Mouse (Mus musculus) limb, embryonic 14.5 days (tissue): Measurements from ENCODE around the gene Elmo1. TPM values are rescaled to one million over a fixed set of nuclear protein-coding genes. Genes with fewer than 3 reads are reported as not detected.

Experiments
- ATAC-seq: fragments of 200-750 bp; cut with Nextera tagmentation; 2 replicates; pipeline ENCODE4 v1.8.0; 2017; ENCODE audit warnings: low read depth, moderate number of reproducible peaks, moderate TSS enrichment; ENCODE audit not compliant: low FRiP score
- DNase-seq: peaks from one replicate; pipeline ENCODE4 v3.0.0-alpha.2; 2015; ENCODE audit warnings: low spot score
- H3K27ac ChIP-seq: fragments of 300-500 bp; sonication (generic); replicated peaks from 2 replicates; pipeline ENCODE4 v1.5.1; 2014; ENCODE audit warnings: low read depth, mild to moderate bottlenecking, low read length, moderate library complexity, mixed read lengths
- H3K27me3 ChIP-seq: fragments of 300-500 bp; sonication (generic); 2 replicates; pipeline ENCODE4 v1.6.1; 2014; ENCODE audit warnings: low read length, mixed read lengths; ENCODE audit not compliant: control insufficient read depth, insufficient read depth
- H3K36me3 ChIP-seq: fragments of 300-500 bp; sonication (generic); 2 replicates; pipeline ENCODE4 v1.6.1; 2014; ENCODE audit warnings: mild to moderate bottlenecking, low read length, moderate library complexity, mixed read lengths; ENCODE audit not compliant: control insufficient read depth, insufficient read depth
- H3K4me1 ChIP-seq: fragments of 300-500 bp; sonication (generic); 2 replicates; pipeline ENCODE4 v1.6.1; 2014; ENCODE audit warnings: antibody characterized with exemption, low read length, mixed read lengths; ENCODE audit not compliant: control insufficient read depth, insufficient read depth
- H3K4me2 ChIP-seq: fragments of 300-500 bp; sonication (generic); replicated peaks from 2 replicates; pipeline ENCODE4 v1.6.1; 2014; ENCODE audit warnings: low read depth, mild to moderate bottlenecking, low read length, moderate library complexity; ENCODE audit not compliant: severe bottlenecking
- H3K4me3 ChIP-seq: fragments of 300-500 bp; sonication (generic); replicated peaks from 2 replicates; pipeline ENCODE4 v1.5.1; 2014; ENCODE audit warnings: low read length
- H3K9ac ChIP-seq: fragments of 300-500 bp; sonication (generic); 2 replicates; pipeline ENCODE4 v1.6.1; 2014; ENCODE audit warnings: mild to moderate bottlenecking, low read depth, low read length, moderate library complexity; ENCODE audit not compliant: severe bottlenecking
- H3K9me3 ChIP-seq: fragments of 300-500 bp; sonication (generic); 2 replicates; pipeline ENCODE4 v1.6.1; 2016; ENCODE audit warnings: low read length; ENCODE audit not compliant: control insufficient read depth
- POLR2A ChIP-seq: fragments of 200-500 bp; IDR thresholded peaks from 2 replicates; pipeline ENCODE4 v1.8.0; 2012; ENCODE audit warnings: inconsistent platforms, mild to moderate bottlenecking, moderate library complexity, borderline replicate concordance; ENCODE audit not compliant: insufficient read depth, insufficient read length; ENCODE audit errors: extremely low read depth
- WGBS: fragments of 180-500 bp; shearing (Covaris S2); extraction: QIAGEN DNeasy Blood & Tissue Kit; methylation state at CpG from one replicate; pipeline ENCODE4 v1.1.7; 2014; 5-methylcytosine and 5-hydroxymethylcytosine counted together
- polyA plus RNA-seq, 2 experiments: library from polyadenylated mRNA; depleted of rRNA in 1 of 2; stranded (reverse) in 1 of 2; unstranded in 1 of 2; fragments of >200 nt; fragmentation: Nextera tagmentation in 1 of 2; extraction: Ambion mirVana in 1 of 2; gene quantifications; 2 replicates each; pipeline versions ENCODE4 v1.2.1 to v1.2.3; 2012 to 2014

Elmo1 gene
- polyA plus RNA-seq, 2 experiments = 12.8 TPM

DNA sequence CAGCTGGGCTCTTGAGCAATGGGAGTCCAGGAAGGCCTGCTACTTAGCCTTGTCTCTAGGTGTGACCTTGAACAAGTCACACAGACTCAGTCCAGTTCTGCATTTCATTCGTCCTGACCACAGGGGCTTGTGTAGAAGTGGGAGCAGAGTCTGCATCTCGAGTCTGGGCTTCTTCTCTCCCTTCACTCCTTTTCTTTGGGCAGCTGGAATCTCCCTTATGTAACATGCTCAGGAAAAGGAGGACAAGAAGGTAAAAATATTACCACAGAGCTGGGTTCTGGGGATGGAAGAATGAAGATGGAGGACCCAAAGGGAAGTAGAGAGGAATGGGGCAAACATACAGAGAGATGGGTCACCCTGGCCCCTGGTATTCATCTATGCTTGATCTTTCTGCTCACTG, 447.1 kb downstream of the Elmo1 start:
- DNase-seq (no peak), ATAC-seq (no peak)
- no peak overlapping the region for H3K4me3 ChIP-seq
- H3K9me3 ChIP-seq = no peaks in the 10 kb centered on the region
- H3K27me3 ChIP-seq = no peaks in the 10 kb centered on the region
- 76% methylated on average over 2 of the region's 2 CpGs for WGBS
- no peaks in the 10 kb centered on the region for H3K4me1 ChIP-seq
- no peak overlapping the region for H3K4me2 ChIP-seq
- no peak overlapping the region for H3K27ac ChIP-seq
- no peak overlapping the region for H3K9ac ChIP-seq
- no peak for TF ChIP-seq POLR2A
- no peaks in the 10 kb centered on the region for H3K36me3 ChIP-seq

DNA sequence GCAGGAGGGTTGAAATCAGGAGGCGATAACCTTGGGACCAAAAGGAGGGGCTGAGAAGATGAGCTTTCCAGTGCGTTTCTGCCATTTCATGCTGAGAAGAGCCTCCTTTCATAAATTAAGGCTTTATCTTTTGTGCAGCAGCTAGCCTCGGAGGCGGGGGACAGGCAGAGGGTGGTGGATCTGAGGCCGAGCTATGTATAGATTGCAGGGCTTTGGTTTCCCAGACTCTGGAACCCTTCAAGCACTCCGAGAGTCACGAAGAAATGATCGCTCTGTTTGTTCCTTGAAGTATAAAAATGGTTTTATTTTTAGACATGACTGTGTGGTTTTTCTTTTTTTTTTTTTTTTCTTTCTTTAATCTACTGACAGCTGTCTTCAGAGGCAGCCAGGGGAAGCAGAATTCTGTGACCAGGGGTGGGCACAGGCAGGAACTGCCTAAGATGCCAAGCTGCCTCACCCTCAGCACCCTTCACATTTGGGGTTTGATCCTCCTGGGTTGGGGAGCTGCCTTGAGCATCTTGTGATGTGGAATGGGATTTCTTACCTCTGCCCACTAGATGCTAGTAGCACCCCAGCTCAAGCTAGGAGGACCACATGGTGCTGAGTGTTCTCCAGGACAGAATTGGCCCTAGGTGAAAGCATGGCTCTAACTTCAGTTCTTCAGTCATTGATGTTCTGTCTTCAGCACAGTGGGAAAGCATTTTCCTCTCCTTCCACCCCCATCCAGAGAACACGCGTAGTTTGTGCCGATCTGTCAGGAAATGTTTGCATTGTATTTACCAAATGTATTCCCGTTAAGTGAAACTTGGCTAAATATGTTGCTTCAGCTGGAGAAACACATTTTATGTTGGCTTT, 448.0 kb downstream of the Elmo1 start:
- no peaks in the 10 kb centered on the region for H3K9me3 ChIP-seq
- TF ChIP-seq POLR2A = no peak
- H3K4me2 ChIP-seq = no peak overlapping the region
- no peaks in the 10 kb centered on the region for H3K4me1 ChIP-seq
- no peaks in the 10 kb centered on the region for H3K27me3 ChIP-seq
- no peak overlapping the region for H3K4me3 ChIP-seq
- DNase-seq = no peak
- H3K9ac ChIP-seq = no peak overlapping the region
- ATAC-seq = no peak
- WGBS = 83% methylated on average over 12 of the region's 12 CpGs
- no peak overlapping the region for H3K27ac ChIP-seq
- H3K36me3 ChIP-seq = no peaks in the 10 kb centered on the region

- Histone ChIP-seq H3K27ac (no peak overlapping the region), H3K9ac (no peak overlapping the region), H3K4me2 (no peak overlapping the region), H3K27me3 (no peaks in the 10 kb centered on the region), H3K9me3 (no peaks in the 10 kb centered on the region), H3K36me3 (no peaks in the 10 kb centered on the region), H3K4me3 (no peak overlapping the region), H3K4me1 (no peaks in the 10 kb centered on the region)
- TF ChIP-seq POLR2A = no peak
- WGBS = 96% methylated on average over 2 of the region's 2 CpGs
- DNase-seq = no peak
- ATAC-seq = no peak
These were observed 449.2 kb downstream of the Elmo1 start for GRCm38 (mm10) chr13:20539631-20540030.

DNA sequence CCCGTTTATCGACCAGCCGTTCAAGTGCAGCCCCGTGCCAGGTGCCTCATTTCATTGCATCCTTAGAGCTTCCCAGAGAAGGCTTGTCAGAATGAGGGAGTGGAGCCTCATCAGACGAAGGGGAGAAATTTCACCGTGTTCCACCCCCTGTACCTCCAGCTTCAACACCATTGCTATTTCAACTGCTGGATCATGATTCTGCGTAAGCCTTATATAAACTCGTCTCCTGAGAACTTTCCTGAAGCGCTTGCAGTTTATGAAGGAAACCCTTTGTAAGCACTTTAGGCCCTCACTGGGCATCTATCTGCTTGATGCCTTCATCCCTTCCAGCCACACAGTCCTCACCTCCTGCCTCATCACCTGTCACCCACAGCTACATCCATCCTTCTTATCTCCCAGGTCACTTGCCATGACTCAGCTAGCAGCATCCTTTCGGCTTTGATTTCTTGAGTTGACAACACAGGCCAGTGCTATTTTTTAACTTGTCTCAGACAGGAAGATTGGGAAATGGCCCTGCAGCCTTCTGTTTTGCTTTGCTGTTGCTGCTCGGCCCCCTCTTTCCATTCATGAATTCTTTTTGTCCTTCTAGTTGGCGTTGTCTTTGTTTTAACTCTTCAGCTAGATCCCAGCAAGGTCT, 456.3 kb downstream of the Elmo1 start:
- TF ChIP-seq POLR2A = no peak
- H3K27ac ChIP-seq = no peak overlapping the region
- DNase-seq (no peak), ATAC-seq (no peak)
- no peak overlapping the region for H3K4me3 ChIP-seq
- 78% methylated on average over 12 of the region's 12 CpGs for WGBS
- H3K4me1 ChIP-seq = no peaks in the 10 kb centered on the region
- H3K9me3 ChIP-seq = no peaks in the 10 kb centered on the region
- no peaks in the 10 kb centered on the region for H3K36me3 ChIP-seq
- H3K4me2 ChIP-seq = no peak overlapping the region
- H3K27me3 ChIP-seq = no peaks in the 10 kb centered on the region
- no peak overlapping the region for H3K9ac ChIP-seq

DNA sequence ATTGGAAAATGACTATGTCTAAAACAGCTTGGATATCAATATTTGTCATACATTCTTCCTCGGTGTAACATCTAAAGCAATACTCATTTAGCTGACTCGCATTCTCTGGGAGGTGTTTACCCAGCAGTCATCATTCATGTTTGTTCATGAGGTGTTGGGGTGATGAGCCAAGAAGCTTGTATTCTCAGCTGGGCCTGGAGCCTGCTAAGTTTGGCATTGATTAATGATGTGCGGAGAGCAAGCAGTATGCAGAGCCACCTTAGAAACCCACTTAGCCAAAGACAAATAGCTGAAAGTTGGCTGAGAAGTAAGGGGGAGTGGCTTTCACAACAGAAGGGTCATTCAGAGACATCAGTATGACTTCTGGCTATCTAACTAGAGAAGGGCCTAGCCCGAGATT, 459.6 kb downstream of the Elmo1 start:
- H3K27me3 ChIP-seq = no peaks in the 10 kb centered on the region
- H3K9me3 ChIP-seq = no peaks in the 10 kb centered on the region
- no peak overlapping the region for H3K27ac ChIP-seq
- no peaks in the 10 kb centered on the region for H3K4me1 ChIP-seq
- H3K4me3 ChIP-seq = no peak overlapping the region
- no peak for ATAC-seq
- no peak for DNase-seq
- TF ChIP-seq POLR2A = no peak
- H3K9ac ChIP-seq = no peak overlapping the region
- no peaks in the 10 kb centered on the region for H3K36me3 ChIP-seq
- 69% methylated on average over 4 of the region's 4 CpGs for WGBS
- H3K4me2 ChIP-seq = no peak overlapping the region
